Mouse (Mus musculus) testis, adult 2 months (tissue): ENCODE data around the gene Tmem28.

ENCODE experiments used
- CTCF ChIP-seq: fragments of 200-500 bp; IDR thresholded peaks from 2 replicates; pipeline ENCODE4 v1.5.1; 2012; ENCODE audit warnings: low read depth, mild to moderate bottlenecking, inconsistent platforms, low read length, moderate library complexity; ENCODE audit not compliant: control insufficient read depth, insufficient read depth, insufficient replicate concordance
- POLR2A ChIP-seq: fragments of 200-500 bp; IDR thresholded peaks from 2 replicates; pipeline ENCODE4 v1.6.1; 2012; ENCODE audit warnings: low read depth, mild to moderate bottlenecking, inconsistent platforms, low read length, moderate library complexity; ENCODE audit not compliant: control insufficient read depth

DNA sequence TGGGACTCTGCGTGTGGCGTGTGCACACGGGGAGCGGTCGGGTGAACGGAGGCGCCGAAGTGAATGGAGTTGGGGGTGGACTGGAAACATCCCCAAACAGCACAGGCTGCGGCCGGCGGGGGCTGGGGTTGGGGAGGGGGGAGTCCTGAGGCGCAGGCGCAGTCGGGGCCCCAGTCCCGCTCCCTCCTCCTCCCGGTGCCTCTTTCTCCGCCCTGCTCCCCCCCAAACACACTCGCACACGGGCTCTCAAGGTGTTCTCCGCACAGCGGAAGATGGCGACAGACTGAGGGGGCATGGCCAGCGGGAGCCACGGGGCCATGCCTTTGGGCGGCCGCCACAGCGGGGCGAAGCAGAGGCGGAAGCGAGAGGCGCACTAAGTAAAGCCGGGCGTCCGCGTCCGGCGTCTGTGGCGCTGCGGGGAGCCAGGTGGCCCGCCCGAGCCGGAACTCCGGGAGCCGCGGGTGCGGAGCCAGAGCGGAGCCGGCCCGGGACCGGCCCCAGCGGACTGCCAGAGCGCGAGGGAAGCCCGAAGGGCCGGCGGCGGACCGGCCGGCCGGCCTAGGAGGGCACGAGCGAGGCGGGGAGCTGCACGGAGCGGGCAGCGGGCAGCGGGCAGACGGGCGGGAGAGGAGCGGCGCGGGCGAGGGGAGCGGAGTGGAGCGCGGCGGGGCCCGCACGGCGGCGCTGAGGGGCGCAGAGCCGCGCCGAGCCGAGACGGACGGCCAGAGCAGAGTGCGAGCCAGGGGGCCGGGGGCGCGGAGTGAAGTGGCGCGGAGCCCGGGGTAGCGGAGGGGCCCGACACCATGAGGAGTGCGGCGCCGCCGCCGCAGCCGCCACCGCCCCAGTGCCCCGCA is 658 bp upstream of the Tmem28 start:
- no peak for TF ChIP-seq CTCF
- no peak for TF ChIP-seq POLR2A
